Mouse (Mus musculus): ENCODE results near the gene Endou. TPM values are rescaled to one million over a fixed set of nuclear protein-coding genes. Genes with fewer than 3 reads are reported as not detected.

Gene Endou
- polyA plus RNA-seq, 1 experiment from 2014 or later = 0.19 TPM

GRCm38 (mm10) chr15:97754476-97754875 lies 23.3 kb upstream of the Endou start:
- H3K4me1 ChIP-seq (ENCODE audit: control insufficient read depth in 2 of 2, insufficient read depth in 2 of 2, low read length in 2 of 2) = peaks cover 42 to 46% of the 10 kb centered on the region in 2 experiments
- H3K4me3 ChIP-seq (ENCODE audit: control insufficient read depth in 1 of 2, insufficient read depth in 1 of 2, low read depth in 1 of 2, low read length in 2 of 2) = no peak overlapping the region
- peak overlapping the region; percentile 27; the same call in 1 of the 2 replicates for H3K9ac ChIP-seq (ENCODE audit: low read length)
- 0 out of 4 replicates have a peak overlapping the region, but pooled peaks of 1 of the 2 experiments have one; percentile 20 for H3K27ac ChIP-seq (replicated peaks in 1 of 2; ENCODE audit: control insufficient read depth in 1 of 2, insufficient read depth in 1 of 2, low read depth in 2 of 2, low read length in 2 of 2)
- H3K9me3 ChIP-seq (ENCODE audit: control insufficient read depth, low read length) = no peaks in the 10 kb centered on the region
- WGBS = 22% methylated on average over 6 of the region's 6 CpGs
- no peak for ATAC-seq (ENCODE audit: insufficient number of reproducible peaks, insufficient read depth, low FRiP score, low read depth)
- no peaks in the 10 kb centered on the region for H3K27me3 ChIP-seq (ENCODE audit: control insufficient read depth, insufficient read depth, low read length)
- no peak overlapping the region for H3K4me2 ChIP-seq (ENCODE audit: low read length)
- peaks cover 25% of the 10 kb centered on the region for H3K36me3 ChIP-seq (ENCODE audit: control insufficient read depth, insufficient read depth, low read length)

- Histone ChIP-seq H3K4me3 (ENCODE audit: control insufficient read depth in 1 of 2, insufficient read depth in 1 of 2, low read depth in 1 of 2, low read length in 2 of 2) (no peak overlapping the region), H3K27ac (replicated peaks in 1 of 2; ENCODE audit: control insufficient read depth in 1 of 2, insufficient read depth in 1 of 2, low read depth in 2 of 2, low read length in 2 of 2) (no peak overlapping the region), H3K9ac (ENCODE audit: low read length) (no peak overlapping the region), H3K4me1 (ENCODE audit: control insufficient read depth in 2 of 2, insufficient read depth in 2 of 2, low read length in 2 of 2) (peaks cover 53 to 65% of the 10 kb centered on the region in 2 experiments), H3K27me3 (ENCODE audit: control insufficient read depth, insufficient read depth, low read length) (no peaks in the 10 kb centered on the region), H3K9me3 (ENCODE audit: control insufficient read depth, low read length) (no peaks in the 10 kb centered on the region), H3K36me3 (ENCODE audit: control insufficient read depth, insufficient read depth, low read length) (peaks cover 13% of the 10 kb centered on the region), H3K4me2 (ENCODE audit: low read length) (no peak overlapping the region)
- 91% methylated on average over 5 of the region's 5 CpGs for WGBS
- ATAC-seq (ENCODE audit: insufficient number of reproducible peaks, insufficient read depth, low FRiP score, low read depth) = no peak
These were observed 21.4 kb upstream of the Endou start for GRCm38 (mm10) chr15:97752491-97752890.

GRCm38 (mm10) chr15:97751676-97752075 lies 20.5 kb upstream of the Endou start:
- H3K9me3 ChIP-seq (ENCODE audit: control insufficient read depth, low read length) = no peaks in the 10 kb centered on the region
- H3K27me3 ChIP-seq (ENCODE audit: control insufficient read depth, insufficient read depth, low read length) = no peaks in the 10 kb centered on the region
- ATAC-seq (ENCODE audit: insufficient number of reproducible peaks, insufficient read depth, low FRiP score, low read depth) = no peak
- no peak overlapping the region for H3K4me2 ChIP-seq (ENCODE audit: low read length)
- no peak overlapping the region for H3K4me3 ChIP-seq (ENCODE audit: control insufficient read depth in 1 of 2, insufficient read depth in 1 of 2, low read depth in 1 of 2, low read length in 2 of 2)
- peaks cover 17% of the 10 kb centered on the region for H3K36me3 ChIP-seq (ENCODE audit: control insufficient read depth, insufficient read depth, low read length)
- no peak overlapping the region for H3K27ac ChIP-seq (replicated peaks in 1 of 2; ENCODE audit: control insufficient read depth in 1 of 2, insufficient read depth in 1 of 2, low read depth in 2 of 2, low read length in 2 of 2)
- peaks cover 56 to 71% of the 10 kb centered on the region in 2 experiments for H3K4me1 ChIP-seq (ENCODE audit: control insufficient read depth in 2 of 2, insufficient read depth in 2 of 2, low read length in 2 of 2)
- WGBS = 31% methylated on average over 2 of the region's 2 CpGs
- H3K9ac ChIP-seq (ENCODE audit: low read length) = no peak overlapping the region

- Histone ChIP-seq H3K36me3 (ENCODE audit: control insufficient read depth, insufficient read depth, low read length) (peaks cover 23% of the 10 kb centered on the region), H3K4me1 (ENCODE audit: control insufficient read depth in 2 of 2, insufficient read depth in 2 of 2, low read length in 2 of 2) (peaks cover 56 to 74% of the 10 kb centered on the region in 2 experiments), H3K27me3 (ENCODE audit: control insufficient read depth, insufficient read depth, low read length) (no peaks in the 10 kb centered on the region), H3K4me3 (ENCODE audit: control insufficient read depth in 1 of 2, insufficient read depth in 1 of 2, low read depth in 1 of 2, low read length in 2 of 2) (no peak overlapping the region), H3K4me2 (ENCODE audit: low read length) (peak overlapping the region; percentile 33), H3K9me3 (ENCODE audit: control insufficient read depth, low read length) (no peaks in the 10 kb centered on the region), H3K27ac (replicated peaks in 1 of 2; ENCODE audit: control insufficient read depth in 1 of 2, insufficient read depth in 1 of 2, low read depth in 2 of 2, low read length in 2 of 2) (peak overlapping the region; percentile 81 to 83), H3K9ac (ENCODE audit: low read length) (peak overlapping the region; percentile 56)
- 6% methylated on average over 12 of the region's 12 CpGs for WGBS
- peak; percentile 86 for ATAC-seq (ENCODE audit: insufficient number of reproducible peaks, insufficient read depth, low FRiP score, low read depth)
These were observed 19.6 kb upstream of the Endou start for GRCm38 (mm10) chr15:97750697-97751096.

GRCm38 (mm10) chr15:97749841-97750240 lies 18.7 kb upstream of the Endou start:
- H3K4me3 ChIP-seq (ENCODE audit: control insufficient read depth in 1 of 2, insufficient read depth in 1 of 2, low read depth in 1 of 2, low read length in 2 of 2) = no peak overlapping the region
- H3K4me2 ChIP-seq (ENCODE audit: low read length) = peak overlapping the region; percentile 33
- H3K36me3 ChIP-seq (ENCODE audit: control insufficient read depth, insufficient read depth, low read length) = peaks cover 28% of the 10 kb centered on the region
- no peaks in the 10 kb centered on the region for H3K9me3 ChIP-seq (ENCODE audit: control insufficient read depth, low read length)
- H3K27me3 ChIP-seq (ENCODE audit: control insufficient read depth, insufficient read depth, low read length) = no peaks in the 10 kb centered on the region
- H3K4me1 ChIP-seq (ENCODE audit: control insufficient read depth in 2 of 2, insufficient read depth in 2 of 2, low read length in 2 of 2) = peaks cover 56 to 74% of the 10 kb centered on the region in 2 experiments
- WGBS = 82% methylated on average over 13 of the region's 13 CpGs
- peak overlapping the region; percentile 81 to 83; a peak in 3 of 4 replicates for H3K27ac ChIP-seq (replicated peaks in 1 of 2; ENCODE audit: control insufficient read depth in 1 of 2, insufficient read depth in 1 of 2, low read depth in 2 of 2, low read length in 2 of 2)
- H3K9ac ChIP-seq (ENCODE audit: low read length) = peak overlapping the region; percentile 56
- no peak for ATAC-seq (ENCODE audit: insufficient number of reproducible peaks, insufficient read depth, low FRiP score, low read depth)

- Histone ChIP-seq H3K27ac (replicated peaks in 1 of 2; ENCODE audit: control insufficient read depth in 1 of 2, insufficient read depth in 1 of 2, low read depth in 2 of 2, low read length in 2 of 2) (no peak overlapping the region), H3K36me3 (ENCODE audit: control insufficient read depth, insufficient read depth, low read length) (peaks cover 28% of the 10 kb centered on the region), H3K4me3 (ENCODE audit: control insufficient read depth in 1 of 2, insufficient read depth in 1 of 2, low read depth in 1 of 2, low read length in 2 of 2) (no peak overlapping the region), H3K27me3 (ENCODE audit: control insufficient read depth, insufficient read depth, low read length) (no peaks in the 10 kb centered on the region), H3K4me2 (ENCODE audit: low read length) (no peak overlapping the region), H3K4me1 (ENCODE audit: control insufficient read depth in 2 of 2, insufficient read depth in 2 of 2, low read length in 2 of 2) (peaks cover 56 to 72% of the 10 kb centered on the region in 2 experiments), H3K9me3 (ENCODE audit: control insufficient read depth, low read length) (no peaks in the 10 kb centered on the region), H3K9ac (ENCODE audit: low read length) (no peak overlapping the region)
- no peak for ATAC-seq (ENCODE audit: insufficient number of reproducible peaks, insufficient read depth, low FRiP score, low read depth)
- WGBS = 92% methylated on average over 9 of the region's 9 CpGs
These were observed 18.3 kb upstream of the Endou start for GRCm38 (mm10) chr15:97749397-97749796.

GRCm38 (mm10) chr15:97748964-97749363 lies 17.8 kb upstream of the Endou start:
- whole genome bisulfite sequencing = 84% methylated on average over 4 of the region's 4 CpGs
- Histone ChIP-seq H3K4me1 (ENCODE audit: control insufficient read depth in 2 of 2, insufficient read depth in 2 of 2, low read length in 2 of 2) (peaks cover 54 to 67% of the 10 kb centered on the region in 2 experiments), H3K9me3 (ENCODE audit: control insufficient read depth, low read length) (no peaks in the 10 kb centered on the region), H3K27ac (replicated peaks in 1 of 2; ENCODE audit: control insufficient read depth in 1 of 2, insufficient read depth in 1 of 2, low read depth in 2 of 2, low read length in 2 of 2) (peak overlapping the region in 1 of 2 experiments; percentile 26; a peak in 1 of 4 replicates), H3K4me2 (ENCODE audit: low read length) (no peak overlapping the region), H3K9ac (ENCODE audit: low read length) (no peak overlapping the region), H3K36me3 (ENCODE audit: control insufficient read depth, insufficient read depth, low read length) (peaks cover 28% of the 10 kb centered on the region), H3K4me3 (ENCODE audit: control insufficient read depth in 1 of 2, insufficient read depth in 1 of 2, low read depth in 1 of 2, low read length in 2 of 2) (no peak overlapping the region), H3K27me3 (ENCODE audit: control insufficient read depth, insufficient read depth, low read length) (no peaks in the 10 kb centered on the region)
- no peak for ATAC-seq (ENCODE audit: insufficient number of reproducible peaks, insufficient read depth, low FRiP score, low read depth)

- Histone ChIP-seq H3K27ac (replicated peaks in 1 of 2; ENCODE audit: control insufficient read depth in 1 of 2, insufficient read depth in 1 of 2, low read depth in 2 of 2, low read length in 2 of 2) (peak overlapping the region; percentile 26 to 53), H3K27me3 (ENCODE audit: control insufficient read depth, insufficient read depth, low read length) (no peaks in the 10 kb centered on the region), H3K9ac (ENCODE audit: low read length) (no peak overlapping the region), H3K4me1 (ENCODE audit: control insufficient read depth in 2 of 2, insufficient read depth in 2 of 2, low read length in 2 of 2) (peaks cover 51 to 64% of the 10 kb centered on the region in 2 experiments), H3K9me3 (ENCODE audit: control insufficient read depth, low read length) (no peaks in the 10 kb centered on the region), H3K4me3 (ENCODE audit: control insufficient read depth in 1 of 2, insufficient read depth in 1 of 2, low read depth in 1 of 2, low read length in 2 of 2) (no peak overlapping the region), H3K4me2 (ENCODE audit: low read length) (no peak overlapping the region), H3K36me3 (ENCODE audit: control insufficient read depth, insufficient read depth, low read length) (peaks cover 28% of the 10 kb centered on the region)
- WGBS = 31% methylated on average over 10 of the region's 10 CpGs
- peak; percentile 32 for ATAC-seq (ENCODE audit: insufficient number of reproducible peaks, insufficient read depth, low FRiP score, low read depth)
These were observed 17.2 kb upstream of the Endou start for GRCm38 (mm10) chr15:97748309-97748708.
